Mouse (Mus musculus) bone marrow, adult 2 months (tissue): Measurements from ENCODE around the gene Znhit1. TPM values are rescaled to one million over a fixed set of nuclear protein-coding genes. Genes with fewer than 3 reads are reported as not detected.

Source experiments
- H3K27ac ChIP-seq: fragments of 200-500 bp; 2 replicates; pipeline ENCODE4 v1.5.1; 2012; ENCODE audit warnings: low read depth, mild to moderate bottlenecking, control low read depth, inconsistent platforms, low read length; ENCODE audit not compliant: control insufficient read depth, poor library complexity, insufficient read depth
- H3K4me1 ChIP-seq: fragments of 200-500 bp; 2 replicates; pipeline ENCODE4 v1.6.1; 2011; ENCODE audit warnings: low read length; ENCODE audit not compliant: control insufficient read depth, insufficient read depth
- H3K4me3 ChIP-seq: fragments of 200-500 bp; replicated peaks from 2 replicates; pipeline ENCODE3; 2011; ENCODE audit warnings: mild to moderate bottlenecking, low read depth, low read length, control low read depth; ENCODE audit not compliant: control insufficient read depth
- CTCF ChIP-seq: fragments of 200-500 bp; IDR thresholded peaks from 2 replicates; pipeline ENCODE4 v1.5.1; 2011; ENCODE audit warnings: low read length, control low read depth; ENCODE audit not compliant: control insufficient read depth, insufficient read depth
- POLR2A ChIP-seq: fragments of 200-500 bp; IDR thresholded peaks from 2 replicates; pipeline ENCODE4 v1.6.1; 2011; ENCODE audit warnings: low read depth, mild to moderate bottlenecking, control low read depth, low read length, borderline replicate concordance; ENCODE audit not compliant: control insufficient read depth
- WGBS: fragments of 180-500 bp; shearing (Covaris S2); methylation state at CpG from one replicate; pipeline ENCODE4 v1.1.7; 2018; 5-methylcytosine and 5-hydroxymethylcytosine counted together
- polyA plus RNA-seq: library from polyadenylated mRNA; stranded (reverse); fragments of >200 nt; gene quantifications from 2 replicates; pipeline ENCODE4 v1.2.4, GENCODE M21; 2011; ENCODE audit warnings: low replicate concordance; ENCODE audit not compliant: missing spikeins, insufficient read depth, insufficient read length

Znhit1 gene
- polyA plus RNA-seq, 1 experiment, result 134 TPM

- H3K27ac ChIP-seq, result no peak overlapping the region
- TF ChIP-seq CTCF, result no peak
- no peak for TF ChIP-seq POLR2A
- no peaks in the 10 kb centered on the region for H3K4me1 ChIP-seq
- H3K4me3 ChIP-seq, result no peak overlapping the region
- 80% methylated on average over 5 of the region's 5 CpGs for WGBS
These were observed 54.9 kb downstream of the Znhit1 start for GRCm38 (mm10) chr5:136932956-136933355.

Other genes with a start within 250 kb of the Znhit1 start
- gene Col26a1, start 104.8 kb downstream of the Znhit1 start, polyA plus RNA-seq, result not detected in 2 replicates
- gene Ift22, start 79.9 kb downstream of the Znhit1 start, polyA plus RNA-seq, result 1.7 and 10.7 TPM in 2 replicates
- gene Fis1, start 34.7 kb downstream of the Znhit1 start, polyA plus RNA-seq, result 179 and 211 TPM in 2 replicates
- gene Cldn15, start 21.4 kb downstream of the Znhit1 start, polyA plus RNA-seq, result 14.6 and 31.1 TPM in 2 replicates
- 14.0 and 26.1 TPM in 2 replicates for gene Plod3, start 1.0 kb downstream of the Znhit1 start, polyA plus RNA-seq
- not detected in 2 replicates for gene Vgf, start 38.4 kb upstream of the Znhit1 start, polyA plus RNA-seq
- 45.8 and 71.9 TPM in 2 replicates for gene Ap1s1, start 58.1 kb upstream of the Znhit1 start, polyA plus RNA-seq
- 0.95 and 3.1 TPM in 2 replicates for gene Serpine1, start 84.2 kb upstream of the Znhit1 start, polyA plus RNA-seq
- gene Trim56, start 128.2 kb upstream of the Znhit1 start, polyA plus RNA-seq, result 25.2 and 31.3 TPM in 2 replicates
- gene Muc3, start 161.3 kb upstream of the Znhit1 start, polyA plus RNA-seq, result not detected in 2 replicates
- gene Muc3a, start 224.4 kb upstream of the Znhit1 start, polyA plus RNA-seq, result 6.0 and 9.9 TPM in 2 replicates